In the genomic region with DNA sequence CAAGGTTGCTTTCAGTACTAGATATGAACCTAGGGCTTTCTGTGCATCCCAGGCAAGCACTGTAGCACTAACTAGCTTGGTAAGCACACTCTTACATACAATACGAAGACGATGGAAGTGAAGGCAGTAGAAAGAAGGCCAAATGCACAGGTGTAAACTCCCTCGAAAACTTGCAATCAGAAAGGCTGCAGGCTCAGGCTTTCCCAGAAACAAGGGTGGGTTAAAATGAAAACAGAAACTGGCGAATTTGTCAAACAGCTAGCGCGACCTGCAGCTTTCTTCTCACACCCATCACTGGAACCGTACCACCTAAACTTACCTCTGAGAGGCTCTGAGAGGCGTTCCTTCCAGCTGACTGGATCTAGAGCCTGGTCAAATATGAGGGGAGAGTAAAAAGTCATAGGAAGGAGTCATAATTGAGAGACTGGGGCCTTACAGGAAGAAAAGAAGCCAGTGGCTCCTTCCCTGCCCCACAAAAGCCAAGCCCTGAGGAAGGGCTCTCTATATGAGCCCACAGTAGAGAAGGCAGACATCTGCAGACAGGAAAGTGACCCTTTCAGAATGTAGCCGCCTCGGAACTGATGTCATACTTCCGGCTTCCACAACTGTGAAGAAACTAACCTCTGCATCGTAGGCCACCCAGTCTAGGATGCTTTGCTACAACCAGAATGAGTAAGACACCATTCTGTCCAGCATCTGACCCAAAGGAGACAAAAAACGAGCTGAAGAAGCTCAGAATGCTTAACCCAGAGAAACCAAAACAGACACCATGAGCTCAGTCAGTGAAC, we compare ENCODE assay signal across 9 mouse cellular contexts. TPM values are rescaled to one million over a fixed set of nuclear protein-coding genes. Genes with fewer than 3 reads are reported as not detected.
A peak's percentile ranks its signal among the peaks of the same experiment; 100 is the strongest.
DNase-seq lines count a peak whose midpoint lies in the region; ATAC-seq and TF ChIP-seq lines count a peak whose summit lies in the region.
"Had no signal": no experiment of that assay in that cellular context is flagged by ENCODE, and none has a peak within 500 bp of the region (broad histone marks: within the 10 kb centered on the region; RNA-seq: fewer than 3 reads in every experiment).

No protein-coding gene starts in this region.

- 45% methylated on average over 13 of the region's 13 CpGs for WGBS in heart, embryonic 15.5 days
- WGBS in lung, embryonic 14.5 days: 64% methylated on average over 13 of the region's 13 CpGs
- WGBS in forebrain, embryonic 10.5 days: 84% methylated on average over 13 of the region's 13 CpGs
- WGBS in midbrain, embryonic 15.5 days: 81% methylated on average over 13 of the region's 13 CpGs

- in situ Hi-C loops in ES-E14 (cut with MboI; ENCODE audit: low sequenced_read_pairs in 2 of 2, unreplicated experiment in 2 of 2): no loop called here

- peaks cover 3% of the 10 kb centered on the region; the same call in 1 of the 2 replicates for H3K36me3 ChIP-seq in ES-E14 (ENCODE audit: control insufficient read depth, insufficient read depth, low read length, poor library complexity, severe bottlenecking)
- H3K36me3 ChIP-seq in heart, embryonic 15.5 days: no peaks in the 10 kb centered on the region
- no peaks in the 10 kb centered on the region for H3K36me3 ChIP-seq in lung, embryonic 14.5 days (ENCODE audit: insufficient read depth)
- H3K36me3 ChIP-seq in forebrain, embryonic 10.5 days (replicated peaks): peaks cover 7% of the 10 kb centered on the region; the same call in 1 of the 2 replicates
- no peaks in the 10 kb centered on the region for H3K36me3 ChIP-seq in midbrain, embryonic 15.5 days (replicated peaks)
- H3K36me3 ChIP-seq: stomach, embryonic 15.5 days had no signal

- no peak for TF ChIP-seq CTCF in lung, embryonic 14.5 days (IDR thresholded peaks at IDR 0.05; ENCODE audit: low read depth)

- no peak overlapping the region for H3K4me3 ChIP-seq in ES-E14 (ENCODE audit: insufficient read depth in 1 of 2, low read depth in 1 of 2, low read length in 2 of 2, poor library complexity in 1 of 2, severe bottlenecking in 1 of 2)
- H3K4me3 ChIP-seq in heart, embryonic 15.5 days: no peak overlapping the region
- H3K4me3 ChIP-seq in lung, embryonic 14.5 days (ENCODE audit: low read depth, low read length): no peak overlapping the region
- no peak overlapping the region for H3K4me3 ChIP-seq in forebrain, embryonic 10.5 days
- no peak overlapping the region for H3K4me3 ChIP-seq in midbrain, embryonic 15.5 days
- H3K4me3 ChIP-seq: stomach, embryonic 15.5 days had no signal

- H3K27ac ChIP-seq in ES-E14 (ENCODE audit: insufficient read depth, low read depth, low read length, poor library complexity, severe bottlenecking): no peak overlapping the region
- H3K27ac ChIP-seq in heart, embryonic 15.5 days: peak overlapping the region; percentile 80
- H3K27ac ChIP-seq in lung, embryonic 14.5 days (ENCODE audit: low read depth): no peak overlapping the region
- no peak overlapping the region for H3K27ac ChIP-seq in forebrain, embryonic 10.5 days
- H3K27ac ChIP-seq in midbrain, embryonic 15.5 days: no peak overlapping the region
- H3K27ac ChIP-seq: stomach, embryonic 15.5 days had no signal

- no peak for ATAC-seq in heart, embryonic 15.5 days (replicated peaks; ENCODE audit: insufficient number of reproducible peaks, insufficient read depth, low FRiP score, low read depth)
- no peak for ATAC-seq in lung, embryonic 14.5 days (ENCODE audit: insufficient read depth)
- no peak for ATAC-seq in midbrain, embryonic 15.5 days (replicated peaks)

- H3K4me1 ChIP-seq in ES-E14 (ENCODE audit: control insufficient read depth in 2 of 2, insufficient read depth in 2 of 2, low read length in 2 of 2, poor library complexity in 1 of 2): peaks cover 0 to 12% of the 10 kb centered on the region in 2 experiments; a peak in 3 of 4 replicates
- peaks cover 49% of the 10 kb centered on the region for H3K4me1 ChIP-seq in heart, embryonic 15.5 days (replicated peaks)
- peaks cover 5% of the 10 kb centered on the region; the same call in 1 of the 2 replicates for H3K4me1 ChIP-seq in lung, embryonic 14.5 days (ENCODE audit: insufficient read depth)
- peaks cover 18% of the 10 kb centered on the region for H3K4me1 ChIP-seq in forebrain, embryonic 10.5 days
- H3K4me1 ChIP-seq in midbrain, embryonic 15.5 days: peaks cover 11% of the 10 kb centered on the region

- H3K4me2 ChIP-seq in heart, embryonic 15.5 days: peak overlapping the region; percentile 52
- no peak overlapping the region for H3K4me2 ChIP-seq in lung, embryonic 14.5 days
- H3K4me2 ChIP-seq in midbrain, embryonic 15.5 days: no peak overlapping the region
- H3K4me2 ChIP-seq: stomach, embryonic 15.5 days had no signal

- peak; percentile 58 to 62 for DNase-seq in B cell, adult 2 months
- no peak for DNase-seq in ES-E14 (ENCODE audit: low read depth, low spot score)
- DNase-seq in lung, embryonic 14.5 days: peak; percentile 51
- DNase-seq in thymus, postnatal 36 days: peak; percentile 35 to 39
- DNase-seq in forebrain, embryonic 10.5 days (ENCODE audit: extremely low spot score, low spot score): no peak
- DNase-seq in adrenal gland, adult 8-10 months: no peak

- no peaks in the 10 kb centered on the region for H3K27me3 ChIP-seq in heart, embryonic 15.5 days
- no peaks in the 10 kb centered on the region for H3K27me3 ChIP-seq in lung, embryonic 14.5 days (ENCODE audit: insufficient read depth, low read length)
- no peaks in the 10 kb centered on the region for H3K27me3 ChIP-seq in forebrain, embryonic 10.5 days (ENCODE audit: poor library complexity, severe bottlenecking)
- no peaks in the 10 kb centered on the region for H3K27me3 ChIP-seq in midbrain, embryonic 15.5 days (replicated peaks)
- H3K27me3 ChIP-seq: stomach, embryonic 15.5 days had no signal

- H3K9ac ChIP-seq in ES-E14 (ENCODE audit: insufficient read depth, low read depth, low read length, poor library complexity, severe bottlenecking): peak overlapping the region; percentile 2; the same call in 1 of the 2 replicates
- H3K9ac ChIP-seq in heart, embryonic 15.5 days: no peak overlapping the region
- no peak overlapping the region for H3K9ac ChIP-seq in lung, embryonic 14.5 days
- H3K9ac ChIP-seq in midbrain, embryonic 15.5 days: no peak overlapping the region
- H3K9ac ChIP-seq: stomach, embryonic 15.5 days had no signal

- no peaks in the 10 kb centered on the region for H3K9me3 ChIP-seq in ES-E14 (ENCODE audit: control insufficient read depth, insufficient read depth, low read depth, low read length)
- H3K9me3 ChIP-seq in heart, embryonic 15.5 days (replicated peaks): no peaks in the 10 kb centered on the region
- no peaks in the 10 kb centered on the region for H3K9me3 ChIP-seq in lung, embryonic 14.5 days (ENCODE audit: low read depth, low read length)
- no peaks in the 10 kb centered on the region for H3K9me3 ChIP-seq in forebrain, embryonic 10.5 days
- no peaks in the 10 kb centered on the region for H3K9me3 ChIP-seq in midbrain, embryonic 15.5 days
- H3K9me3 ChIP-seq: stomach, embryonic 15.5 days had no signal

TF ChIP-seq in ES-E14, 5 proteins besides CTCF, POLR2A, EP300 and RAD21:
- TF ChIP-seq ZC3H11A (IDR thresholded peaks at IDR 0.05; ENCODE audit: borderline replicate concordance, low read depth, low read length) (no peak), ZNF384 (IDR thresholded peaks at IDR 0.05; ENCODE audit: low read depth, low read length) (no peak), MAFK (IDR thresholded peaks at IDR 0.05; ENCODE audit: insufficient read depth, low read depth, low read length) (no peak), CHD2 (IDR thresholded peaks at IDR 0.05; ENCODE audit: low read depth, low read length) (no peak), HCFC1 (IDR thresholded peaks at IDR 0.05; ENCODE audit: borderline replicate concordance, insufficient read depth, low read length) (no peak)

RNA-seq across cellular contexts. Expression of gene Rsbn1l, which starts 11.0 kb away (rescaled TPM):
- total RNA-seq in ES-E14 (2012; rRNA removed): 8.6 and 10.3 TPM in 2 replicates
- polyA plus RNA-seq in heart, embryonic 15.5 days (2015; fragmentation: Nextera tagmentation; extraction: Ambion mirVana): 5.6 and 6.4 TPM in 2 replicates
- polyA plus RNA-seq in lung, embryonic 14.5 days (2014; fragmentation: Nextera tagmentation; extraction: Ambion mirVana): 6.8 and 9.0 TPM in 2 replicates
- polyA plus RNA-seq in forebrain, embryonic 10.5 days (2016; fragmentation: Nextera tagmentation; extraction: Ambion mirVana): 5.2 and 5.6 TPM in 2 replicates
- 4.6 TPM in 2 replicates for polyA plus RNA-seq in midbrain, embryonic 15.5 days (2015; fragmentation: Nextera tagmentation; extraction: Ambion mirVana)
- total RNA-seq in adrenal gland, adult 8-10 months (2022): 10 to 100 TPM; 14.6 to 21.7 (median 16.6) TPM

Comparison
In these comparisons a context has a peak if more than half of its experiments do, and no peak if none do; other contexts are left out.
1. DNase-seq: peak in B cell, adult 2 months (2 of 2), lung, embryonic 14.5 days (single experiment) and thymus, postnatal 36 days (2 of 2); none in ES-E14 (single experiment), forebrain, embryonic 10.5 days (single experiment) and adrenal gland, adult 8-10 months (single experiment).